Mouse (Mus musculus): ENCODE measurements around the gene U2af1l4. TPM values are rescaled to one million over a fixed set of nuclear protein-coding genes. Genes with fewer than 3 reads are reported as not detected.
A peak's percentile ranks its signal among the peaks of the same experiment; 100 is the strongest.

The U2af1l4 gene
- total RNA-seq, 2 experiments from 2014 or later, result 50.1 to 56.1 TPM

- intact Hi-C loops (cut with DNase I), result no loop called here
- no peak for DNase-seq (ENCODE audit: extremely low spot score in 1 of 2, low spot score in 2 of 2)
These were observed 16.8 kb downstream of the U2af1l4 start for GRCm38 (mm10) chr7:30579950-30580349.

- intact Hi-C loops (cut with DNase I), result no loop called here
These were observed 18.4 kb downstream of the U2af1l4 start for GRCm38 (mm10) chr7:30581547-30581946.

DNA sequence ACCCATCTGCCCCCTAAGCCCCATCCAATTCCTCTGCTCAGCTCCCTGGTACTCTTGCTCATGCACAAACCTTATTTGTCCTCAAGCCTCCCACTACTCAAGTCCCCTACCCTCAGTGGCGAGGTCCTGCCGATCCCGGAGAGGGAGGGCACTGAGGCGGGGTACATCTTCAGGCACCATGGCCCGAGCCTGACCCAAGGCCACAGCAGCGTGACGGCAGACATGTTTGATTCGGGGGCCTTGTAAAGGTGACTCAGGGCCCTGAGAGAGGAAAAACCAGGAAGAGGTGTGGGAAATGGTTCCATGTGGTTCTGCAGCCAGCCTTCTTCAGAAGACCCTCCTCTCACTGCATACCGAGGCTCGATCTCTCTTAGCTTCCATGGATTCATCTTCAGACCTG, 21.2 kb downstream of the U2af1l4 start:
- intact Hi-C loops (cut with DNase I), result no loop called here
- DNase-seq (ENCODE audit: extremely low spot score in 1 of 2, low spot score in 2 of 2), result no peak

More at GRCm38 (mm10) chr7:30581547-30581946, 18.4 kb downstream of the U2af1l4 start:
- DNase-seq (ENCODE audit: extremely low spot score in 1 of 2, low spot score in 2 of 2), result no peak

DNA sequence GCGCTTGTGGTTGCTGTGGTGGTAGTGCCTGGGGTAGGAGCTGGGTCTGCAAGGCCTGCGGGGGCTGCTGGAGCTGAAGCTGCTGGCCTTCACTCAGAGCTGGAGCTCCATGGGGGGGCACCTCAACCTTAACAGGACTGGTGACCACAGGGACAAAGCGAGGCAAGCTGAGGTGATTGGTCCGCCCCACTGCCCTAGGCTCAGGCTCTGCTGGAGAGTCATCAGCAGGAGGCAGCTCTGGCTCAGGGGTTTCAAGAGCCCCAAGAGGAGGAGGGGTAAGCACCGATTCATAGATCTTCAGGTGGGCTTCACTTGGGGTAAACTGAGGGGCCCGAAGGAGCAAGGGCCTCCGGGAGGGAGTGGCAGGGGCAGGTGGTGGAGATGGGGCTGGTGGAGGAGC, 22.1 kb downstream of the U2af1l4 start:
- intact Hi-C loops (cut with DNase I), result no loop called here
- no peak for DNase-seq (ENCODE audit: extremely low spot score in 1 of 2, low spot score in 2 of 2)

- DNase-seq (ENCODE audit: extremely low spot score in 1 of 2, low spot score in 2 of 2), result peak in 1 of 2 experiments; percentile 57
- intact Hi-C loops (cut with DNase I), result no loop called here
These were observed 23.4 kb downstream of the U2af1l4 start for GRCm38 (mm10) chr7:30586455-30587020.

DNA sequence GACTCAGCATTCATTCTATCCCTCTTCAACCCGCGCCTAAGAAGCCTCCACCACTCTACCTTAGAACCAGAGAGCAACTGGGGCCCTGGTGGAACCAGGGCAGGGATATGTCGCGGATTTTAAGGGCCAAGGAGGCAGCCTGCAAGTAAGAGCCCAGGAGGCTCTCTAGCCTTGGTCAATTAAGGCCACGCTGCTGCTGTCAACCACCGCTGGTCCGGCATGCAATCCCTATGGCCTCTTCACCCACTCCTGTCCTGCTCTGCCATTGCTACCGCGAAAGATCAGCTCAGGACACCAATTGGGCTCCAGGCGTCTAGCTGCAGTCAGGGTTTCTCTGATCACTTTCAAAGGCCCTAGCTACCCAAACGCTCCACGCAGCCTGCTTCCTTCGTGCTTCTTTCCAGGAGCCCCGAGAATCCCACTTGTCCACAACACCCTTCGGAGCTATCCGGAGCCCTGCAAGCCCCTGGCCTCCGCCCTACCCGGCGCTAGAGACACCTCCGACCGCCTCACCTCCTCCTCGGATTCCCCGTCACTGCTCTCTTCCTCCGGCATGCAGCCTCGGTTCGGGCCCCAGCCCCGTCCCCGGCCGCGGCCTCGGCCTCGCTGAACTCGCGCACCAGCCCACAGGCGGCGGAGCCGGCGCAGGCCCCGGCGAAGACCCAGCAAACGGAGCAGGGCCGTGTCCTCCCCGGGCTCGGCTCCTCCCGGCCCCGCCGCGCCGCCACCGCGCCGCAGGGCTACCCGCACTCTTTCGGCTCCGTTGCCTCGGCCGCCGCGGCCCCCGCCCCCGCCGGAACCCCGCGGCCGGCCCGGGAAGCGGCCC, 25.0 kb downstream of the U2af1l4 start:
- peak; percentile 37 to 71 for DNase-seq (ENCODE audit: extremely low spot score in 1 of 2, low spot score in 2 of 2)
- intact Hi-C loops (cut with DNase I), result no loop called here

DNA sequence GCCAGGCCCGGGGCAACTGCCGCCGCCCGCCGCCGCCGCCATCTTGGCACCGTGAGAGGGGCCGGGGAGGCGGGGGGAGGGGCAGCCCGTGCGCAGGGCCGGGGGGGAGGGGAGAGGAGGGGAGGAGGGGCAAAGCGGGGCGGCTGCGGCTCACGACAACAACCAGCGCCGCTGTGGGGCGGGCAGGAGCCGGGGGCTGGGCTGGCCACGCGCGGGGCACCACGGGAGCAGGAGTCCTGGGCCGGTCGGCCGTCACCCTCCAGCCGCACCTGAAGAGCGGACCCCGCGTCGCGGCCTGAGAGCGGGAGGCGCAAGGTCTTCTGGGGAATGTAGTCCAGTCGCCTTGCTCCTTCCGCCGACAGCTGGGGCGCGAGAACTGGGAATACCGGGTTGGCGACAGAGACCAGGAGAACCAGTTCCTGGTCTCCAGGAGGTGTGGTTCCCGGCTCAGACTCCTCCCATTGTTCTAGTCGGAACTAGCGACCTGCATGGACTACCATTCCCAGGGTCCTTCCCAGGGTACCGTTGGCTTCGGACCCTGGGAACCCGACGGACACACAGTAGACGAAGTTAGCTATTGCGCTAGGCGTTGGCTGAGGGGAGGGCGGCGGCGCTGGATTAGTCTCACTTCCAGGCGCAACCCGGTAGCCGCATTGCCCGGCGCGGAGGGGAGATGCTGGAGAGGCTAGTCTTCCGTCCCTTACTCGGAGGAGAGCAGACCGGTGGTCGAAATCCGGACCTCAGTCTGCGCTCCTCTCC, 25.8 kb downstream of the U2af1l4 start, which contains the start of gene Kmt2b:
Gene Kmt2b, minus strand, starts transcription at position 51 of the 759 bp plus-strand sequence.
- peak; percentile 94 to 98 for DNase-seq (ENCODE audit: extremely low spot score in 1 of 2, low spot score in 2 of 2)
- intact Hi-C loops (cut with DNase I), result no loop called here

DNA sequence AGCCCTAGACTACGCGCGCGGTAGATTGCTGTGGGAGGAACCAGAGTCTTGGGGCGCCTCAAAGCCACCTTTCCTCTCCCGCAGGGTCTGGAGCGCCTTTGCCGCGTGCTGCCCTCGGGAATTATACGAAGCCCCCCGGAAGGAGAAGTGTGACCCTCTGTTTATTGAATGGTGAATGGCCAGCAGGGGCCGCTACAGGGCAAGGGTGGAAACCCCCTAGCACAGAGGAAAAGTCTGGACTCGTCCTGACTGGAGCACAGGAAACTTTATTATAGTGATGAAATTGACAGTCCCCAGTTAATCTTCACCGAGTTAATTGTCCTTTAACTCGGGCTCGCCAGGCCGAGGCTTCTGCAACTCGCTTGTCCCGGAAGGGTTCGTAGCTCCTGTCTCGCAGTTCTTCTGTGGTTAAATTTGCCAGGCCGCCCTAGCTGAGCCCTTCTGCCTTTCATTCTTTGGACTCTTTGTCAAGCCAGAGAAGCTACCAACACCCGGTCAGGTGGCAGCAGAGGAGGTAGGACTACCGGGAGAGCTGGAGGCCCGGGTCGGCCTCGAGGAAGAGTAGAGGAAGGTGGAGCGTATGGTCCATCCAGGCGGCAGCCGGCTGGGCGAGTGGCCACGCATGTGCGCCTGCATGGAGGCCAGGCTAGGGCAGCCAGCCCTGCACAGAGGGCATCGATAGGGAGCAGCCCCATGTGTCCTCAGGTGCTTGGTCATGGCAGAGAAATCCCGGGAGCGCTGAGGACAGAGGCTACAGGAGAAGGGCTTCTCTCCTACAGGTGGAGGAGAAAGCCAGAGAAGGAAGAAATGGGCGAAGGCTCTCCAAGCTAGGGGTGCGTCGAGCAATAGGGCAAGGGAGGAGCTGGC, 26.6 kb downstream of the U2af1l4 start:
- intact Hi-C loops (cut with DNase I), result loop anchor here (5.0 kb wide), 1 partner anchor 323 kb away; the partner anchor contains the start of gene Mag
- peak; percentile 76 to 90 for DNase-seq (ENCODE audit: extremely low spot score in 1 of 2, low spot score in 2 of 2)

DNA sequence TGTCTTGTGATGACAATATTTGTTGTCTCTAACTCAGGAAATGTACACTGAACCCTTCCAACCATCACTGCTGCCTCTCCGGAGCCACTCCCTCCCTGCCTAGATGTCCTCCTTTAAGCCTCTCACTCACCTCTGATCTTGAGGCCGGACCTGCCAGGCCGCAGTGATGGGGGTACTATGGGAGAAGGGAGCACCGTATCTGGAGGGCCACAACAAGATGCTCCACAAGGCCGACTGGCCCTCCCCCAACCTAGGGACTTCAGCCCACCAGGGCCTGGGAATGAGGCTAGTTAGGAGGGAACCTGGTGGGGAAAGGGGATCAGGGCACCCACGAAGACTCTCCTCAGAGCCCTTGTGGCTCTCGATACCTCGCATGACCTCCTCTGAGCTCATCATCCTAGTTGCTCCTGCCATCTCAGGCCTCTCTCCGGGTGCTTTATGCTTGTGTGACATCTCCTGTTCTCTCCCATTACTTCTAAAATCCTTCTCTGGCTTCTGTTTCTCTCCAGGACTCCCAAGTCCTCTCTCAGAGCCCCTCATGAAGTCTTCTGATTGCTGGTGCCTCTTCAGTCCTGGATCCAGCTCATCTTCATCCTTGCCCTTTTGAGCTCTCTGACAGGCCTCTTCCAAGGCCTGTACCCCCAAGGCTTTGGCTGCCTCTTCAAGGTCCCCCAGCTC, 28.0 kb downstream of the U2af1l4 start:
- no peak for DNase-seq (ENCODE audit: extremely low spot score in 1 of 2, low spot score in 2 of 2)
- intact Hi-C loops (cut with DNase I), result loop anchor here (5.0 kb wide), 1 partner anchor 321 kb away; the partner anchor contains the start of gene Mag

GRCm38 (mm10) chr7:30591605-30591951, 28.5 kb downstream of the U2af1l4 start:
- DNase-seq (ENCODE audit: extremely low spot score in 1 of 2, low spot score in 2 of 2), result no peak
- intact Hi-C loops (cut with DNase I), result loop anchor here (5.0 kb wide), 1 partner anchor 321 kb away; the partner anchor contains the start of gene Mag

DNA sequence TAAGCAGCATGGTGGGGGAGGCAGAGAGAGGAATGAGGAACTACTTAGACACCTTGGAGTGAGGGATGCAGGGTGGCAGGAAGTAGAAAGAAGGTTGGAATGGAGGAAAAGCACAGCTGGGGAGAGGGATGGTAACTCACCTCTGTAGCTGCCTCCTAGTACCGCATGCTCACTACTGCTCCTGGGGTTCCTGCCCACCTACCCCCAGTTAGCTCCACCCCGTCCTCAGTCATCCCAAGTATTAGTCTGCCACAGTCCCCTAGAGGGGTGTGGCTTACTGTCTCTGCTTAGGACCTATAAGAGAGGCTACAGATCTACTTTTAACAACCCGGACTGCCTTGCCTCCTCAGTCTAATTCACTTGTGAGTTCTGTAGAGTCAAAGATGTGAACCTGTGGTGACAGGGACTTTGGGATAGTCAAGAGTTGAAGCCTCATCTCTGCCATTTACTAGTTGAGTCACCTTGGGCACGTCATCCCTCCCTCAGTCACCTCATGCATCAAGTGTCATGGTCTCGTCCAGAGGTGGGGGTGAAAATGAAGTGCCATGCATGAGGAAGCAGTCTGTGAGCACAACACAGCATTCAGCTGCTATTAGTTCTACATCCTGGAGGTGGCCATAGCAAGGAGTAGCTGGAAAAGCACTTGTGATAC, 29.8 kb downstream of the U2af1l4 start:
- DNase-seq (ENCODE audit: extremely low spot score in 1 of 2, low spot score in 2 of 2), result no peak
- intact Hi-C loops (cut with DNase I), result loop anchor here (5.0 kb wide), 1 partner anchor 319 kb away; the partner anchor contains the start of gene Mag

- intact Hi-C loops (cut with DNase I), result loop anchor here (5.0 kb wide), 1 partner anchor 318 kb away; the partner anchor contains the start of gene Mag
- DNase-seq (ENCODE audit: extremely low spot score in 1 of 2, low spot score in 2 of 2), result no peak
These were observed 30.7 kb downstream of the U2af1l4 start for GRCm38 (mm10) chr7:30593579-30594509.

GRCm38 (mm10) chr7:30594510-30595024, 31.5 kb downstream of the U2af1l4 start:
- intact Hi-C loops (cut with DNase I), result loop anchor here (5.0 kb wide), 1 partner anchor 318 kb away; the partner anchor contains the start of gene Mag
- DNase-seq (ENCODE audit: extremely low spot score in 1 of 2, low spot score in 2 of 2), result no peak

DNA sequence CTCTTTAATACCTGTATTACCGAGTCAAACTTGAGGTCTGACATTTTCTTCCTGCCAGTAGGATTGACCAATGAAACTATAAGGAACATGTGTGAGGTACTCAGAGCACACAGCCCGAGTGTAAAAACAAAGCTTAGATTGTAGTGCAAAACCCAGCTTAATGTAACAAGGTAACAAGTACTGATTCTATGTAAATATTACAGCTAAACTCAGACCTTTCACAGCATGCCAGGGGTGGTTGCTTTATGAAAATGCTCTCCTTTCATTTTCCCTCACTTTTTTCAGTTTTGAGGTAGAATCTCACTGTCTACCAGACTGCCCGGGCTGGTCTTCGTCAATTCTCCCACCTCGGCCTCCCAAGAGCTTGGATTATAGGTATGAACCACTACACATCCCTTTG, 33.0 kb downstream of the U2af1l4 start:
- DNase-seq (ENCODE audit: extremely low spot score in 1 of 2, low spot score in 2 of 2), result no peak
- intact Hi-C loops (cut with DNase I), result no loop called here

GRCm38 (mm10) chr7:30596811-30597210, 33.7 kb downstream of the U2af1l4 start:
- intact Hi-C loops (cut with DNase I), result no loop called here
- no peak for DNase-seq (ENCODE audit: extremely low spot score in 1 of 2, low spot score in 2 of 2)

DNA sequence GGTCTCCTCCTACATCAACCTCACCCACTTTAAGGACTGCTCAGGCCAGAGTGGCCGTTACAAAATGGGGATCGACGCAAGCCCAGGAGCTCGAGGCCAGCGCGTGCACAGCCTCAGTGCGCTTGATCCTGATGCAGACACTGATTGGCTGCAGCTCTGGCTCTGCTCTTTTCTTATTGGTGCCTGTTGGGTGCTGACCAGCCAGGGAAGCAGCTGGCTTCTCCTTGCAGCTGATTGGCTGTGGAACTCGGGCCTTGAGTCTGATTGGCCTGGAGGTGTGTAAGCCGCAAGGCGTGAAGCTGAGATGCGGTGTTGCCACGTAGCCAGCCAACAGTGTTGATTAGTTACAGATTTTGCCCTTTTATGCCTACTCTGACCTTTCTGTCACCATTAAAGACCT, 35.7 kb downstream of the U2af1l4 start, which contains the start of gene Zbtb32:
Gene Zbtb32, minus strand, starts transcription at position 124 of the 400 bp plus-strand sequence.
- intact Hi-C loops (cut with DNase I), result no loop called here
- DNase-seq (ENCODE audit: extremely low spot score in 1 of 2, low spot score in 2 of 2), result no peak

Measured in left cerebral cortex, postnatal 10 days (tissue).